Mouse (Mus musculus) stomach, postnatal 0 days (tissue): ENCODE measurements around the gene Cavin3. TPM values are rescaled to one million over a fixed set of nuclear protein-coding genes. Genes with fewer than 3 reads are reported as not detected.

ENCODE experiments used
- ATAC-seq: fragments of 200-750 bp; cut with Nextera tagmentation; 2 replicates; pipeline ENCODE4 v1.8.0; 2017; ENCODE audit not compliant: low FRiP score, low TSS enrichment
- DNase-seq: peaks from one replicate; pipeline ENCODE4 v3.0.0-alpha.2; 2016; ENCODE audit warnings: low spot score
- H3K27ac ChIP-seq: fragments of 300-500 bp; sonication (generic); replicated peaks from 2 replicates; pipeline ENCODE4 v1.5.1; 2014; ENCODE audit warnings: mild to moderate bottlenecking, control low read depth
- H3K27me3 ChIP-seq: fragments of 300-500 bp; sonication (generic); 2 replicates; pipeline ENCODE4 v1.6.1; 2014; ENCODE audit warnings: low read length; ENCODE audit not compliant: control insufficient read depth, insufficient read depth
- H3K36me3 ChIP-seq: fragments of 300-500 bp; sonication (generic); 2 replicates; pipeline ENCODE4 v1.6.1; 2014; ENCODE audit warnings: low read length, mixed read lengths; ENCODE audit not compliant: control insufficient read depth, insufficient read depth
- H3K4me1 ChIP-seq: fragments of 300-500 bp; sonication (generic); replicated peaks from 2 replicates; pipeline ENCODE4 v1.6.1; 2014; ENCODE audit warnings: antibody characterized with exemption; ENCODE audit not compliant: control insufficient read depth, insufficient read depth
- H3K4me2 ChIP-seq: fragments of 300-500 bp; sonication (generic); replicated peaks from 2 replicates; pipeline ENCODE4 v1.6.1; 2014; ENCODE audit warnings: low read depth, mild to moderate bottlenecking, control low read depth, moderate library complexity
- H3K4me3 ChIP-seq: fragments of 300-500 bp; sonication (generic); 2 replicates; pipeline ENCODE4 v1.5.1; 2014; ENCODE audit warnings: low read depth, low read length, control low read depth
- H3K9ac ChIP-seq: fragments of 300-500 bp; sonication (generic); 2 replicates; pipeline ENCODE4 v1.6.1; 2014; ENCODE audit warnings: mild to moderate bottlenecking, low read length, control low read depth, mixed read lengths
- H3K9me3 ChIP-seq: fragments of 300-500 bp; sonication (generic); 2 replicates; pipeline ENCODE4 v1.6.1; 2016; ENCODE audit warnings: low read length; ENCODE audit not compliant: control insufficient read depth
- CTCF ChIP-seq: IDR thresholded peaks from 2 replicates; pipeline ENCODE4 v1.5.1; 2016; ENCODE audit warnings: antibody characterized with exemption, low read depth, mild to moderate bottlenecking, moderate library complexity
- EP300 ChIP-seq: optimal IDR thresholded peaks from 2 replicates; pipeline ENCODE3; 2016; ENCODE audit warnings: antibody characterized with exemption
- WGBS: fragments of 180-500 bp; shearing (Covaris S2); extraction: QIAGEN DNeasy Blood & Tissue Kit; methylation state at CpG from one replicate; pipeline ENCODE4 v1.1.7; 2014; 5-methylcytosine and 5-hydroxymethylcytosine counted together
- polyA plus RNA-seq: library from polyadenylated mRNA; unstranded; fragments of >200 nt; fragmentation: Nextera tagmentation; extraction: Ambion mirVana; gene quantifications from 2 replicates; pipeline ENCODE4 v1.2.1, GENCODE M21; 2015

The Cavin3 gene
- polyA plus RNA-seq, result 163 and 184 TPM in 2 replicates

- Histone ChIP-seq H3K9ac (peak within 1 kb of the TSS; percentile 90), H3K4me1 (no peaks in the 10 kb centered on the region), H3K4me3 (peak within 1 kb of the TSS; percentile 64), H3K36me3 (no peaks in the 10 kb centered on the region), H3K4me2 (peak within 1 kb of the TSS; percentile 80), H3K27me3 (no peaks in the 10 kb centered on the region), H3K9me3 (no peaks in the 10 kb centered on the region), H3K27ac (peak within 1 kb of the TSS; percentile 99)
- no peak for TF ChIP-seq EP300
- no peak for TF ChIP-seq CTCF
- ATAC-seq (peak; percentile 91), DNase-seq (peak; percentile 83)
- WGBS, result 2% methylated on average over 58 of the region's 63 CpGs
Measured at GRCm38 (mm10) chr7:105481505-105482411, at the start of gene Cavin3. Gene Cavin3, minus strand, starts transcription at chr7:105482300.

GRCm38 (mm10) chr7:105528094-105528493, 46.0 kb upstream of the Cavin3 start:
- no peak for ATAC-seq
- Histone ChIP-seq H3K27me3 (no peaks in the 10 kb centered on the region), H3K4me2 (no peak overlapping the region), H3K9ac (no peak overlapping the region), H3K36me3 (no peaks in the 10 kb centered on the region), H3K9me3 (no peaks in the 10 kb centered on the region), H3K4me1 (no peaks in the 10 kb centered on the region), H3K27ac (no peak overlapping the region), H3K4me3 (no peak overlapping the region)
- TF ChIP-seq EP300, result no peak
- no peak for TF ChIP-seq CTCF
- 70% methylated on average over 4 of the region's 4 CpGs for WGBS
- DNase-seq, result no peak

- ATAC-seq, result no peak
- Histone ChIP-seq H3K9me3 (no peaks in the 10 kb centered on the region), H3K4me2 (no peak overlapping the region), H3K36me3 (no peaks in the 10 kb centered on the region), H3K9ac (no peak overlapping the region), H3K4me3 (no peak overlapping the region), H3K27me3 (no peaks in the 10 kb centered on the region), H3K27ac (no peak overlapping the region), H3K4me1 (no peaks in the 10 kb centered on the region)
- peak; percentile 20 for DNase-seq
- peak; percentile 86 for TF ChIP-seq CTCF
- no peak for TF ChIP-seq EP300
- WGBS, result 42% methylated on average over 1 of the region's 1 CpGs
Measured at GRCm38 (mm10) chr7:105527306-105527937, 45.3 kb upstream of the Cavin3 start.

GRCm38 (mm10) chr7:105524222-105524621, 42.1 kb upstream of the Cavin3 start:
- no peaks in the 10 kb centered on the region for H3K4me1 ChIP-seq
- H3K27ac ChIP-seq, result no peak overlapping the region
- no peak overlapping the region for H3K4me3 ChIP-seq
- H3K36me3 ChIP-seq, result no peaks in the 10 kb centered on the region
- 74% methylated on average over 2 of the region's 2 CpGs for WGBS
- no peaks in the 10 kb centered on the region for H3K27me3 ChIP-seq
- ATAC-seq (peak; percentile 73), DNase-seq (no peak)
- no peaks in the 10 kb centered on the region for H3K9me3 ChIP-seq
- no peak overlapping the region for H3K4me2 ChIP-seq
- TF ChIP-seq EP300 (no peak), CTCF (no peak)
- no peak overlapping the region for H3K9ac ChIP-seq

- H3K4me2 ChIP-seq, result no peak overlapping the region
- ATAC-seq (no peak), DNase-seq (no peak)
- H3K9me3 ChIP-seq, result no peaks in the 10 kb centered on the region
- TF ChIP-seq EP300, result no peak
- no peak for TF ChIP-seq CTCF
- H3K4me1 ChIP-seq, result no peaks in the 10 kb centered on the region
- H3K9ac ChIP-seq, result no peak overlapping the region
- no peaks in the 10 kb centered on the region for H3K27me3 ChIP-seq
- WGBS, result 38% methylated on average over 6 of the region's 6 CpGs
- no peak overlapping the region for H3K4me3 ChIP-seq
- no peaks in the 10 kb centered on the region for H3K36me3 ChIP-seq
- no peak overlapping the region for H3K27ac ChIP-seq
Measured at GRCm38 (mm10) chr7:105520201-105520600, 38.1 kb upstream of the Cavin3 start.

- no peak overlapping the region for H3K4me3 ChIP-seq
- no peak overlapping the region for H3K9ac ChIP-seq
- no peak overlapping the region for H3K4me2 ChIP-seq
- H3K27me3 ChIP-seq, result no peaks in the 10 kb centered on the region
- WGBS, result 58% methylated on average over 2 of the region's 2 CpGs
- no peaks in the 10 kb centered on the region for H3K36me3 ChIP-seq
- no peak overlapping the region for H3K27ac ChIP-seq
- no peaks in the 10 kb centered on the region for H3K9me3 ChIP-seq
- no peaks in the 10 kb centered on the region for H3K4me1 ChIP-seq
- DNase-seq, result no peak
- TF ChIP-seq EP300 (no peak), CTCF (no peak)
- ATAC-seq, result no peak
Measured at GRCm38 (mm10) chr7:105519771-105520170, 37.7 kb upstream of the Cavin3 start.
